Mouse (Mus musculus) cerebellum, adult 11-12 months (tissue): ENCODE measurements around the gene Casp4.

Source experiments
- DNase-seq: peaks from one replicate; pipeline ENCODE4 v3.0.0; 2022

Gene Casp4

GRCm38 (mm10) chr9:5308561-5308960, at the start of gene Casp4:
Casp4 (plus strand) TSS chr9:5308828.
- DNase-seq = no peak

GRCm38 (mm10) chr9:5263951-5264475, 44.6 kb upstream of the Casp4 start:
- no peak for DNase-seq

DNA sequence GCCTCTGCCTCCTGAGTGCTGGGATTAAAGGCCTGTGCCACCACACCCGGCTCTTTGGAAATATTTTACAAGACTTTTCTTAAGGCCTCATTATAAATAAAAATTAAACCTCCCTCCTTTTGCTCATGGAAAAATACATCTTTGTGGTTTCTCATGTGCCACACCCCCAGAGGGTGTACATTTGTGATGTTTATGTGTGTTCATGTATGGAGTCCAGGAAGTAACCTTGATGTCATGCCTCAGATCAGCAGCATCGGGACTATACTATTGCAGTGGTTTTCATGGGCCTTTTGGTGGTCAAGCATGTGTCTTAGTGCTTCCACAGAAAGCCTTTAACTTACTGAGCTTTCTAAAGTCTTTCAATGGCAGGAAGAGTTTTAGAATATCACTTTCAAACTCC, 38.4 kb upstream of the Casp4 start:
- no peak for DNase-seq

GRCm38 (mm10) chr9:5270884-5271283, 37.7 kb upstream of the Casp4 start:
- no peak for DNase-seq

DNA sequence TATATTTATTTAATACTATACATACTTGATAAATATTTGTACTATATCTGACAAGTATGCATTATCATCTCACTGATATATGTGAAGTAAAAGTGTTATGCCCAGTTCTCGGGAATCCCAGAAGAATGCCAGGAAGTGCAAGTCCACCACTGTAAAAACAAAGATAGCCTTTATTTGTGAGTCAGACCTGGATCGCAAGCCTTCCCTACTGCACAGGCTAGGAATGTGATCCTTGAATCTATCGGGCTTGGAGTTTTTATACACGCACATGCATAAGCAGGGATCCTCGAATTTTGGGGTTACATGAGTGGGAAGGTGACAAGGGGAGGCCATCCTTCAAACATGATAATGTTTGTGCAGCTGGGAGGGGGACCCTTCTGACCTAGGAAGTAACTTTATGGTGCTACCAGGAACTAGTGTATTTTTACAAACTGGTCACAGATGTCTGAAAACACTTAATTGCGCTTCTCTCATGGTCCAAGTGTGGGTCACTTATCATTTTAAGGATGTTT, 37.2 kb upstream of the Casp4 start:
- no peak for DNase-seq

DNA sequence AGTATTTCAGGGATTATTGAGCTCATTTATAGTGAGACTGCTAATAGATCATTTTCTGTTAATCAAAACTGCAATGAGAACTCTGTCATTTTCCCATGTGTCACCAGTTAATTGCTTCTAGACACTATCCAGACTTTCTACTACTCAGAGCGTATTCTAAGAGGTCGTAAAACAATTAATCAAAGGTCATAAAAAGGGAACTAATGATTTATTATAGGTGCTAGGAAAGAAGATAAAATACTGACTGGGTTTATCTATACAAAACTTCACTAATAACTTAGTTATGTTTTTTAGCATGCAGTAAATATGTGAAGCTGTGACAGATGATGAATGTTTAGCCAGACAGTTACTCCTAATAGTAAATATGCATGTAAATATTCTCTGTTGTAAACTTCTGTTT, 22.6 kb upstream of the Casp4 start:
- no peak for DNase-seq

DNA sequence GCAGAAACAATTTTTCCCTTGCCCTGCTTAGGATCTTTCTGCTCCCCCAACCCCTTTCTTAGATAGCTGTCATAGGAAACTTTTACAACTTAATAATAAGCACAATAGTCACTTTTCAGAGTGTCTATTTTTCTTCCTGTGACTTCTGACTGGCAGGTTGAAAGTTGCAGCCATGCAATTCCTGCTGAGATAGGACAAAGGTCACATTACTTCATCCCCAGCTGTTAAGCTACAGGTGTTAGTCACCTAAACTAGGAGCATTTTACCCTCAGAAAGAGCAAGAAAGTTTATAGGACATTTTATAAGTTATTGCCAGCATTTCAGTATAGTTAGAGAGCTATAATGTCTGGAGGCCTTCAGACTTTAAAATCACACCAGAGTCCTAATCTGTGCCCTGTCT, 22.0 kb upstream of the Casp4 start:
- DNase-seq = no peak

DNA sequence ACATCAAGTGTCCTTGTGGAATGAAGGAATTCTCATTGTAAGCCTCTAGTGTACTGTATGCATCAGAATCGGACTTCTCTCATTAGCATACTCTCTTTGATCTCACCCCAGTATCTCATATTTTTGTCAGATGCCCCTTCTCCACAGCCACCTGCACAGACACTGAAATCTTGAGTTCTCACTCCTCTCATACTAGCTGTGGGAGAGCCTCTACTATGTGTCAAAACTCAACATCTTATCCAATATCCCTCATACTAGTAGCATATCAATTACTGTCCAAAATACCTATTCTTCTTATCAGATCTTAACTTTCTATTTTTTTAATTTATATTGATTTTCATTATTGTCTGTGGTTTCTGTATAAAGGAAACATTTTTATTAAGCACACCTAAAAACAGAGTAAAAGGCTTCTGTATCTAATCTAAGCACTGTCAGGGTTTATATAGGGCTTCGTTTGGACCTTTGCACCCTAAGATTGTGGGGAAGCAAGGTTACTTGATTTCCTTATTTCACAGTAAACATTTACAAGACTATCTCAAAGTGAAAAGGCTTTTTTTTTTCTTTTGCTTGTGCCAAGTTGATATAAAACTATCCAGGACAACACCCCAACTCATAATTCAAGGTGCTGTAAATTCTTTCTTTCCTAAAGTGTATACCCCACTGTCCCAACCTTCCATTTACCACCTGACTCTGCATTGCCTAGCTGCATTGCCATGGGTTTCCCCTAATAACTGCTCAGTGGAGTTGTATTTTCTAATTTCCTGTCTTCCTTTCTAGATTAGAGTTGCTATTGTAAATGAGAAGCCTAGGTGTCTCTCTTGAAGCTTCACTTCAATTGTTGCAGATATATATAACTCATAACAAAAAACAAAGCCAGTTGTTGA, 12.0 kb upstream of the Casp4 start:
- DNase-seq = no peak

DNA sequence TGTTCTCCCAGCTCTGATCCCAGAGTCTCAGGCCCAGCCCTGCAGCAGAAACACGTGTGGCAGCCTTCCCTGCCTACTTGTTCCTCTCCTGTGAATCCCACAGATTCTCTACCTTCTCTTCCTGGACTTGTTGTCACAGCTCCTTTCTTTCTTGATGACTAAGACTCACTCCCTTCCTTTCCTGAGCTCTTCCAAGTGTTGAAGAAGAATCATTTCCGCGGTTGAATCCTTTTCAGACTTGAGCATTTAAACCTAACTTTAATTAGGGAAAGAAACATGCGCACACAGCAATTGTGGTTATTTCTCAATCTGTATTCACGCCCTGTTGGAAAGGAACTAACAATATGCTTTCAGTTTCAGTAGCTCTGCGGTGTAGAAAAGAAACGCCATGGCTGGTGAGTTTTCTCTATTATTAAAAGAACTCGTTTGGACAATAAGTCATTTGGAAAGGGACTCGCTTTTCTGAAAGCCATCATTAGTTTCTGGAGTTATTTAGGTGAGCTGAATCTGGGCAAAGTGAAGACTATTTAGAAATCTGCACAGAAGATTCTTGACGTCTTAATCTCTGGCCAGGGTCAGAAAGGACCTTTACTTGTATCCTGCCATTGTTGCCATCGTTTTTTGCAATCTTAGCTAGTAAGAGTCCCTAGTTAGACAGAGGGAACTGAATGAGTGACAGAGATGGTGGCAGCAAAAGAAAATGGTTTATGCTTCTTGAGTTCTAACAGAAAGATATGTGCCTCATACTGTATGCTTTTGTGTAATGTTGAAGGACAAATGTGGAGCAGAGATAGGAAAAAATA, 10.1 kb upstream of the Casp4 start, which contains the start of gene Casp1:
Casp1 (plus strand) TSS at position 189 of the 803 bp plus-strand sequence.
- no peak for DNase-seq

- DNase-seq = no peak
Measured at GRCm38 (mm10) chr9:5299132-5299381, 9.6 kb upstream of the Casp4 start.

DNA sequence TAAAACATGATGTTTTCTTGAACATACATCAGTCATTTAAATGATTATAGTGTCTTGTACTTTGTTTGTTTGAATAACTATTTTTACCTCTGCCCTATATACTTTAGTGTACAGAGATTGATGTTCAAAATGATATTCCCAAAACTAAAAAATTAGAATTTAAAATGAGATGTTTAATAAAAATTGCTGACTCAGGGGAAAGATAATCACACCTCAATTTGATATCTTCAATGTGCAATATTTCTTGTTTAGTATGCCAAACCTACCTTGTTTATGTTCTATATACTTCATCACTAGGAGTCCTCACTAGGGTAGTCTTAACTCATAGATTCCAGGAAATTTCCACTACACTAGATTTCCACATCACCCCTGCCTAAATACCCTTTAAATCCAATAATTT, 1.5 kb downstream of the Casp4 start:
- no peak for DNase-seq

DNA sequence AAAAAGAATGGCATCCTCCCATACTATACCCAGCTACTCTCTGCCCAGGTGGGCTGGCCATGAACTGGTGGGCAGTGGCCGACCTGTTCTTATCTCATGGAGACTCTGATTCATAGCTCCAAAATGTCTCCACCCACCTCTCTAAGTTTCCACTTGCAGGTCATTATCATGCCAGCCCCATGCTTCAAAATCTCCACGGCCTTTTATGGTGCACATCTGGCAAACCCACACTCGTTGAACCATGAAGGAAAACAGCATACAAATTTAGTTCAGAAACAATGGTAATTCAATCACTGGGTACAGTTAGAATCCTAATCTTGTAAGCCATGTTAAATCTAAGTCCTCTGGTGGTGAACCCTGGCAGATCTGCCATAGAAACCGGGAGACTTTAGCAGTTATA, 2.8 kb downstream of the Casp4 start:
- no peak for DNase-seq

DNA sequence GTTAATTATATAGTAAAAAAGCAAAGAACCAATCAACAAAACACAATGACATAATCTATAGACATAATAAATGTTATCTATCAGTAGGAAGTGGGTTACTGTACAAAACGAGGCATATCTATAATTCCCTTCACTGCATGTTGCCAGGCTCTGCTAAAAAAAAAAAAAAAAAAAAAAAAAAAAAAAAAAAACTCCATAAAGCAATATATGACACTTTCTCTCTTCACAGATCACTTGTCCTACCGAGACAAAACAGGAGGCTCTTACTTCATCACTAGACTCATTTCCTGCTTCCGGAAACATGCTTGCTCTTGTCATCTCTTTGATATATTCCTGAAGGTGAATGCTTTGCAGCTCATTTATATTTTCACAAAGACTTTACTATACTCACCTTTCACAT, 19.6 kb downstream of the Casp4 start:
- no peak for DNase-seq

- no peak for DNase-seq
Measured at GRCm38 (mm10) chr9:5332441-5332840, 23.8 kb downstream of the Casp4 start.

DNA sequence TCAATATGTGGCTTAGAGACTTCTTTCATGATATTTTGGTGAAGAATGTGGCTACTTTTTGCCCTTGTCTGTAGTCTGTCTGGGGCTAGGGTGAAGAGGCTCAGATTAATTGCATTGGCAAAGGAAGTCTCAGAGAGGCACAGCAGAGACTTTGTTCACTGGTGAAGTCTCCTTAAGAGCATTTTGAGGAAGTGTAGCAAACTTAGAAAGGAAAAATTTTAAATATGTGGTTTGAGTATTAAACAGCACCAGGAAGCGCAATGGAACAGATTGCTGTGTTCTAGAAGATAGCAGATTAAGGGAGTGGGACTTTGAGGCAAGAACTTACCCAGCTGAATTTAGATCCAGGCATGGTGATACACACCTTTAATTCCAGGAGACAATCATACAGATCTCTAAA, 24.8 kb downstream of the Casp4 start:
- DNase-seq = no peak

DNA sequence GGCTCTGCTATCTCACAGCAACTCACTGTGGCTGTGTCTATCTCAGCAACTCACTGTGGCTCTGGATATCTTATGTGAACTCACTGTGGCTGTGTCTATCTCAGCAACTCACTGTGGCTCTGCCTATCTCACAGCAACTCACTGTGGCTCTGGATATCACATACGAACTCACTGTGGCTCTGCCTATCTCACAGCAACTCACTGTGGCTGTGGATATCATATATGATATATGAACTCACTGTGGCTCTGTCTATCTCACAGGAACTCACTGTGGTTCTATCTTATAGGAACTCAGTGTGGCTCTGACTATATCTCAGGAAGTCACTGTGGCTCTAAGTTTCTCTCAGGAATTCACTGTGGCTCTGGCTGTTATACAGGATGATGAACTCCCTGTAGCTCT, 34.5 kb downstream of the Casp4 start:
- no peak for DNase-seq

GRCm38 (mm10) chr9:5344090-5344489, 35.5 kb downstream of the Casp4 start:
- DNase-seq = no peak

DNA sequence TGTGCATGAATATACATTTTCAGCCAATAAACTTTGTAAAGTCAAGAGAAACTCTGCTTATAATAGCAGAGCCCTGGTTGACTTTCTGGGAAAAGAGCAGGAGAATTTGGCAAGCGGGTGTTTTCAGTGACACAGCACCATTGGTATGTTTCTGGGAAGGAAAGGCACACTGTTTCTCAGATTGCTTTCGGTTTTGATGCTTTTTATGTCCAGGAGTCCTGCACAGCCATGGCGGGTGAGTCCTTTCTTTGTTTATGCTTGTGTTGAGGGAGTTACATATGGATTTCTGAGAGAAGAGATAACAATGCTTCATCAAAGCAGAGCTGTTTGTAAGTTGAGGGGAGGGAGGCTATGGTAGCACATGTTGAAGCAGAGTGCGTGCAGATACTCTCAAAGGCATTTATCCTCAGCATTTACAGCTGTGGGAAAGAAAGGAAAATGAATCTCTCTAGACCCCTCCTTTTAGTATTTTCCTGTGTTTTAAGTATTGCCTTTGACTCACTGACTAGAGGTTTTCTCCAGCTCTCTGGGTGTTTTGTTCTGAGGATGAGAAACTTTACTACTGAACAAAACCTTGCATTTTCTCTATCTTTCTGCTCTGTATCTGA, 36.8 kb downstream of the Casp4 start, which contains the start of gene Casp12:
Casp12 (plus strand) TSS at position 140 of the 608 bp plus-strand sequence.
- DNase-seq = no peak

GRCm38 (mm10) chr9:5347381-5347780, 38.8 kb downstream of the Casp4 start:
- no peak for DNase-seq

DNA sequence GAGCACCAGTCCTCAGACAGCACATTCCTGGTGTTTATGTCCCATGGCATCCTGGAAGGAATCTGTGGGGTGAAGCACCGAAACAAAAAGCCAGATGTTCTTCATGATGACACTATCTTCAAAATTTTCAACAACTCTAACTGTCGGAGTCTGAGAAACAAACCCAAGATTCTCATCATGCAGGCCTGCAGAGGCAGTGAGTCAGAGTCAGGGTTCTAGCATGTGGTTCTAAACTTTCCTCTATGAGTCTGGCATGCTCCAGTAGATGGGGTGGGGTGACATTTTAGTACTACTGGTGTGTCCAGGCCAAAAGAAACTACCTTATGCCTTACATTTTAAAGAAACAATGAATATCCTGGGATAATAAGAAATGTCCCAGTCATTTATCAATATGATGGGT, 45.0 kb downstream of the Casp4 start:
- no peak for DNase-seq

GRCm38 (mm10) chr9:5356801-5357200, 48.2 kb downstream of the Casp4 start:
- no peak for DNase-seq
